Mouse (Mus musculus) monocyte, adult 2 months (primary cell): Measurements from ENCODE around the gene Tmem259.
"Not testable (repeated sequence)": the region's sequence is repeated elsewhere in the genome, so short reads cannot be mapped to it uniquely, and the experiment has no call there.

Experiments
- DNase-seq, 2 experiments: peaks; one replicate each; pipeline ENCODE4 v3.0.0; 2022; ENCODE audit warnings: low spot score in 2 of 2, low read depth in 1 of 2

The Tmem259 gene

DNA sequence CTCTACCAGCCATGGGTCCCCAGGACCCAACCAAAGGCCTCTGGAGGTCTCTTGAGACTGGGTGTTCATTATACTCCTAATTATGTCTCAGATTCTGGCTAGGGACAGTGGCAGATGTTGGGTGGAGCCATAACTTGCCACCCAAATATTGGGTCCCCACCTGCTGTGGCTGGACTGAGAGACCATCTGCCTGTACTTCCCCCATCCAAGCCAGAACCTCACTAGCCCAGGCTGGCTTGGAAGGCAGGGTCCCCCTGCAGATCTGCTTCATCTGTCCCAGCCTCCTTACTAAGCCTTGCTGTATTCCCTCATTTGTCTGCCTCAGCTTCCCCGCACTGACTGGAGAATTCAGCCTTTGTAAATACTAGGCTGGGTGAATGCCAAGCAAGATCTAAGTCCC, 15.9 kb downstream of the Tmem259 start:
- no peak for DNase-seq

DNA sequence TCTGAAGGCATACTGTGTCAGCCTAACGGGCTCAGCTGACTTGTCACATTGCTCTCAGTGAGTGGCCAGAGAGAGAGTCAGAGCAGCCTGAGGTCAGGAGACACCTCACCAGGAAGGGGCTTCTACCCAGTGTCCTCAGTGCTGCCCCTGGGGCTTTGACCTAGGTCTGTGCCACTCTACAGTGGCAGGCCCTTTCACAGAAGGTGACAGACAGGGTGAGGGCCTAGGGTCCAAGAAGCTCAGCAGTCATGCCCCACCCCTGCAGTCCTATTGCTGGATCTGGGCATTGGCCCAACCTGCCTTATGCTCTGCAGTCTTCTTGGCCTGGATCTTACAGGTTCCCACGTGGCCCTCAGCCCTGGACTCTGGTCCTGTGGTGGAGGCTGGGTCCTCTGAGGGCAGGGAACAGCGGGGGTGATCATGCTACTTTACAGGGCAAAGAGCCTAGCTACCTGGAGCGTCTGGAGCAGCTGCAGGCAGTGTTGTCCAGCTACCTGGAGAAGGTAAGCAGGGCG, 17.2 kb downstream of the Tmem259 start:
- DNase-seq = no peak

DNA sequence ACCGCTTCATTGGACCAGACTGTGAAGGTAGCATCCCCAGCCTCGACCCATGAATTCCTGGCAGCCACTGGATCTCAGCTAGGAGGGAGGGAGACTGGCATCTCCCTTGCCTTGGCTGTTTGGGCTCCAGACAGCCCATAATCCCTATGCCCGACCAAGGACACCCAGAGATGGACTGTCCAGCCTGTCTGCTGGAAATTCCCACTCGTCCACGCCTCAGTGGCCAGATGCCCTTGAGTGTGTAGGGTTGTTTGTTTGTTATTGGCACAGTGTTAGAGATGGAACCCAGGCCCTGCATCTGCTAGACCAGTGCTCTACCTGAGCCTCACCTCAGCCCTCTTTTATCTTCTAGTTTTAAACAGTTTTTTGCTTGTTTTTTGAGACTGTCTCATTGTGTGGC, 18.8 kb downstream of the Tmem259 start:
- DNase-seq = no peak

DNA sequence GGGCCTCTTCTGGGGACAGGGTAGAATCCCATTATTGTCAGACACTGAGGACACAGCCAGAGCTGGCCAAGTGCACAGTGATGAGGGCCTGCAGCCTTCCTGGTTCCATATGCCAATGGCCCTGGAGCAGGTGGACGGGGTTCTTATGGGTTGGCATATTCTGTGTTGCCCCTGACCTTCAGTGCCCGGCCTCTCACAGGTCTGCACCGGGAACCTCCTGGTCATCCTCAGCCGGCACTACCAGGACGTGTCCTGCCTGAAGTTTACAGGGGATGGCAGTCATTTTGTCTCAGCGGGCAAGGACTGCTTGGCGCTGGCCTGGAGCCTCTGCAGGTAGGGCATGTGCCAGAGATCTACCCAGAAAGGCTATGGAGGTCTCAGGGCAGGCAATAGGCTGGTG, 19.4 kb downstream of the Tmem259 start:
- no peak for DNase-seq

DNA sequence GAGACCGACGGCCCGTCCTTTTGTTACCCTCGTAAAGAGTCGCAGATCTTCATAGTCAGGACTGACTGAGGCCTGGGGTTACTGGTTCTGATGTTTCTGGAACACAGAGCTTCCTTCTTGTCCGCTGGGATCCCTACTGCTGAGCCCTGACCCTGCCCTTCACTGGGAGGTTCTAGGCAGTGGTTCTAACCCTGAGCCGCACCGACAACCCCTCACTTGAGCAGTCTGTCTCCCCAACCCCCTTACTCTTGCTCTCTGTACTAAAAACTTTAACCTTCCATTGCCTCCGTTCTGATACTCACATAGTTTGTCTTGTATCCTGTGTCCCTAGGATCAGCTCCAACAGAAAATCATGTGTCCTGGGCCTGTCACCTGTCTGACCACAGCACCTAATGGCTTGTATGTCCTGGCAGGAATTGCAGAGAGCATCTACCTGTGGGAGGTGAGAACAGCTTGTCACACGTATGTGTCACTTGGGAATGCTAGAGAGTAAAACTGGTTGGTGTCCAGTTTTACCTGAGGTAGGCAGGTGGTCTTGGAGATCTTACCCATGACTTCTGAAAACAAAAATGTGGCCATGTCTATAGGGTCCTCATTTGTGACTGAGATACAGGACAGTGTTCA, 23.3 kb downstream of the Tmem259 start:
- no peak for DNase-seq

DNA sequence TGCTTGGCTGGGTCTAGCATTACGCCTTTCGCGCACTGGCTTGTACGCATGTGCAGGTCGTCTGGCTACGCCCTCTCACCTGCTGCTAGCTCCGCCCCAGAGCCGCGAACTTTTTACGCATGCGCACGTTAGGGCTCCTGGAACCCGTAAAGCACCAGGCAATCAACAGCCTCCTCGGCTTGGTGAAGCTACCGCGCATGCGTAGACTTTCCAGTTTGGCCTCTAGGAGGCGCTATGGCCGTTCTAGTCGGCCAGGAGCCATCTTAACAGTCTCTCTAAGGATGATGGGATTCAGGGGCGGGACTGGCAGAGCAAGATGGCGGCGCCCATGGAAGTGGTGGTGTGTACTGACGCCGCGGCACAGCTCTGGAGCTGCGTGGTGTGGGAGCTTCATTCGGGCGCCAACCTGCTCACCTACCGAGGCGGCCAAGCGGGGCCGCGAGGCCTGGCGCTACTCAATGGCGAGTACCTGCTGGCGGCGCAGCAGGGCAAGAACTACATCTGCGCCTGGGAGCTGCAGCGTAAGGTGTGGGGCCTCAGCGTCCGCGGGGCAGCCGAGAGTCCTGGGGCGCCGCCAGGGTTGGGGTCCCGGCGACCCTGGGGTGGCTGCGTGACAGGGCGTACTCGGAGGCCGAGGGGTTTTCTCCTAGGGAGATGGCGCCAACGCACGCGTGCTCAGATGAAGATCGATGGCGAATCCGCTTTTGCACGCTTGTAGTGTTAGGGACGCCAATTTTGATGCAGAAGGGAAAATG, 24.1 kb downstream of the Tmem259 start, which contains the start of gene Wdr18:
Wdr18 (plus strand) TSS at position 306 of the 755 bp plus-strand sequence.
- DNase-seq = peak; percentile 100

DNA sequence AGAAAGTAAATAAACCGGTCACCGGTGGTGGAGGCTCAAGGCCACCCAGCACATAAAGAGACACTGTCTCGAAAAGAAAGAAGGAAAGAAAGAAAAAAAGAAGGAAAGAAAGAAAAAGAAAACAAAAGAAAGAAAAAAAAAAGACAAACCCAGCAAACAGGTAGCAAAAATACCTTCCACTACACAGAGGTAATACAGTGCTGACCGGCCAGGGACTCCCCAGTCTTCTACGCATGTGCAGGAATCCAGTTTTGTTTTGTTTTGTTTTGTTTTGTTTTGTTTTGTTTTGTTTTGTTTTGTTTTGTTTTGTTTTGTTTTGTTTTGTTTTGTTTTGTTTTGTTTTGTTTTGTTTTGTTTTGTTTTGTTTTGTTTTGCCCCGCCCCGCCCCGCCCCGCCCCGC, 24.7 kb downstream of the Tmem259 start:
- DNase-seq = not testable (repeated sequence)

DNA sequence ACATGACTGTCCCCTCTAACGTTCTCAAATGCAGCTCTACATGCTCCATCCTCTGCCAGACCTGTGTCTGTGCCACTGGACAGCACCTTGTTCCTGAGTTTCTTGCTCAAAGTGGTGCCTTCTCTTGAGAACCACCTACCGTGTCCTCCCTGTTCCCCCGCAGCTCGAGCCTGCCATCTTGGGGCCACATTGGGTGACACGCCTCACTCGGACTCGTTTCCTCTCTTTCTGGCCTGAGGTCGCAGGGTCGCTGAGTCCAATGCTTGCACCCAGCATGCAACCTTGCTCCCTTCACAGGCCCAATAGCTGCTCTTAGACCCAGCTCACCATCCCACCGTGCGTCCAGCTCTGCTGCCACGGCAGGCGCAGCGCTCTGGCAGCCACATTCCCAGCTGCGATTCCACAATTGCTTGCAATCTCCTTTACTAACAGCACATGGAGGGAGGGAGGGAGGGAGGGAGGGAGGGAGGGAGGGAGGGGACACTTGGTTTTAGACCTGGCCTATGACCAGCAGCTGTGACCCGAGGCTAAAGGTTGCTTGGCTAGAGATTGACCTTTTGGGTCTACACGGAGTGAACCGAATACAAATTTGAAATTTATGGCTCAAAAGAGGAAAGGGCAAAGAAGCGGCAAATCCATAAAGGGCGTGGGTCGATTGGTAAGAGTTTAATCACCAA, 25.9 kb downstream of the Tmem259 start:
- DNase-seq = peak; percentile 62 to 74

DNA sequence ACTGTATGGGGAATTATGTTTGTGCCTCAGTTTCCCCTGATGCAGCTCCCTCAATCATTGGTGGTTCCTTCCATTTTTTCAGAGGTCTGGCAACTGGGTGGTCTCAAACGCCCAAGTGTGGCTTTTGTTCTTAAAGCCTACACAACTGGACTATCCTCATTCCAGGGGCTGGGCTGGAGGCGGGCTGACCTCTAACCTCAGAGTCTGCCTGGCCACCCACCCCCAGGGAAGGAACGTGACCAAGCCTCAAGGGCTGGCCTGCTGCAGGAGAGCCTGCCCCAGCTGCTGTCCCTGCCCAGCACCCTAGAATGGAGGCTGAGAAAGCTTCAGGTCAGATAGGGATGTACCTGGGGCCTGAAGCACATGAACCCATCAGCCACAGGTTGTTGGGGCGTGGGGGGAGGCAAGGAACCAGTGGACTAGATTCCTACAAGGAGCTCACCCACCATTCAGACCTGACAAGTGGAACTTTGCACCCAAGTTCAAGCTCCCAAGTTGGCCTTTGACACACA, 27.4 kb downstream of the Tmem259 start:
- DNase-seq = no peak

DNA sequence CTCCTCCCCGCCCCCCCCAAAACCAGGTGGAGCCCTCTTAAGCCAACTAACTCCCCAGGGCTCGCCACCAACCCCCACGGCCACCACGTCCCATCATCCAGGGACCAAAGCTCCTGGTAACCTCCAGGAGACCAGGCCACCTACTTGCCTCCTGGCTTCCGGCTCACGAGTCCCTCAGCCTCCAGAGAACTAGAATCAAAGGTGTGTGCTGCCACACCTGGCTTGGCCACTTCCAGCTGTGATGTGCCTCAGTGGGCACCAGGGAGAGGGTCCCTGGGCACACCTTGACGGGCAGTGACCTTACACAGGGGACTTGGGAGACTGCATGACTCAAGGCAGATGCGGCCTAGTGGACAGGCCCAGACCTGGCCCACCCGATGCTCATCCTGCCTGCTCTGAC, 28.4 kb downstream of the Tmem259 start:
- no peak for DNase-seq

DNA sequence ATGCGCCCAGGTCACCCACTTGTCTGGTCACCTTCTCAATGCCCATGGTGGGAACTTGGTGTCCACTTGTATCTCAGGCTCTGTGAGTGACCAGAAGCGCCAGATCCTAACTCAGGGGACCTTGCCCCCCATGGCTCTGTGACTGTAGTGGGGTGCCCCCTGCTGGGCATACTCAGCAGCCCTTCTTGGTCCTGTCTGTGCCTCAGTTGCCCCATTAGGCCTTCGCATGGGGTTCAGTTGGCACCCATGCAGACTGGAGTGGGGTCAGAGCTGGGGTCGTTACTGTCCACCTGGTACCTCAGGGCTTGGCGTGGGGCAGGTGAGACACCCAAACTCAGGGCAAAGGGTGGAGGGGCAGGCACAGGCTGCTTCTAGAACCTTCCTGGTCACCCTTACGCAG, 30.2 kb downstream of the Tmem259 start:
- DNase-seq = no peak

DNA sequence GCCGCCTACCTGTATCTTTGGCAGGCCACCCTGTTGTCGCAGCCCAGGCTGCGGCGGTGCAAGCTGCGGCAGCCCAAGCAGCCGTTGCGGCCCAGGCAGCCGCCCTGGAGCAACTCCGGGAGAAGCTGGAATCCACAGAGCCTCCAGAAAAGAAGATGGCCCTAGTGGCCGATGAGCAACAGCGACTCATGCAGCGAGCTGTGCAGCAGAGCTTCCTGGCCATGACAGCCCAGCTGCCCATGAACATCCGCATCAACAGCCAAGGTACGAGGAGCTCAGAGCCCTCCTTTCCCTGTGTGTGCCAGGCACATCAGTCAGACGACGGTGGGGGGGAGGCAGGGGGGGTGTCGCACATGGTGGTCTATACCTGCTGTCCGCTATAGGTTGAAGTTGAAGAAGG, 33.5 kb downstream of the Tmem259 start:
- DNase-seq = no peak

DNA sequence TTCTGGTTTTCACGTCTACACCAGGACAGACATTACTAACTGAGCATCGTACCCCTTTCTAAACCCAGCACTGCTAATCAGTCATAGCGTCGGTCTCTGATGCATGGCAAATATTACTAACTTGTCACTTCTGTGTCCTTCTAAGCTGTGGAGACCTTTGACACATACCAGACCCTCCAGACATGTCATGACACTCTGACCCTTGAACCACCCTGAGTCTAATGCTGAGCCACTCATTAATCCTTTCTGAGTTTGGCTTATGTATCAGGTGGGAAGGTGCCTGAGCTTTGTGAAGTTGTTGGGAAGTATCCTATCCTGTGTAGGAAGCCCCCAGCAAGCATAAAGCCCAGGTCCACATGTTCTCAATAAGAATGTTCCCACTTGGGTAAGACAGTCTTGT, 34.3 kb downstream of the Tmem259 start:
- DNase-seq = no peak

DNA sequence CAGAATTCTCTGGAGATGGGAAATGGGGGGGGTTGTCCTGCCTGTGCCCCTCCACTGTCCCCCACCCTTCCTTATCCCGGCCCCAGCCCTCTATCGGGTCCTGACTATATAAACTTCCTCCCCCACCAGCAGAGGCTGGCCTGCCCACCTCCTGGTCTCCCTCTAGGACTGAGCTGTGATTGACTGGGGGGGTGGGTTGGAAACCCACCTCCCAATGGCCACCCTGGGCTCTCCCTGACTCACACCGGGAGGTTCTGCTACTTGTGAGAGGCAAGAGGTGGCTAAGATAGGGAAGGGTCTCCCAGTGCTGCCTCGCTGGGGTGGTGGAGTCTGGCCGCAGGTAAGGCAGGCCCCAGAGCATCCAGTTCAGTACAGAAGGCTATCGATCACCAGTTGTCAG, 36.6 kb downstream of the Tmem259 start:
- no peak for DNase-seq

DNA sequence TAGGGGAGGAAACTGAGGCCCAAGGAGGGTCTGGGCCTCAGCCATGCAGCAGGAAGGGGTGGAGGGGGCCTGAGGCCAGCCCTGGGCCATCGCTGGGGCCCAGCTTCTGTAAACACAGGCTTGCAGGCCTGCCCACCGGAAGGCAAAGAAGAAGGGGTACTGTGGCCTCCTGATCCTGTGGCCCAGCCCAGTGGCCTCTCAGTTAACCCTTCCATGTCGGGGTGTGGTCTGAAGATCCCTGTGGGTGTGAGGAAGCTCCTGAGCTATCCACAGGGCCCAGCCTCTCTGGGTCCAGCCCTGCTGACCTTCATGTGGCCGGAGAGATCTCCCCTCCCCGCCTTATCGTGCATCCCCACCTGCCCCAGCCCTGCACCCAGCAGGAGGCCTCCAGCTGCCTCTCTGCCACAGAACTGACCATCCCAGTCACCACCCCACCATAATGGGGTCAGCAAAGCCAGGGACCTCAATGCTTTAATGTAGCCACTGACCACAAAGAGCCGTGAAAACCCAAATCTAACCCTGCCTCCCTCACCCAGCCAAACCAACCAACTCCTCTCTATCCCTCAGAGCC, 37.3 kb downstream of the Tmem259 start:
- DNase-seq = no peak

DNA sequence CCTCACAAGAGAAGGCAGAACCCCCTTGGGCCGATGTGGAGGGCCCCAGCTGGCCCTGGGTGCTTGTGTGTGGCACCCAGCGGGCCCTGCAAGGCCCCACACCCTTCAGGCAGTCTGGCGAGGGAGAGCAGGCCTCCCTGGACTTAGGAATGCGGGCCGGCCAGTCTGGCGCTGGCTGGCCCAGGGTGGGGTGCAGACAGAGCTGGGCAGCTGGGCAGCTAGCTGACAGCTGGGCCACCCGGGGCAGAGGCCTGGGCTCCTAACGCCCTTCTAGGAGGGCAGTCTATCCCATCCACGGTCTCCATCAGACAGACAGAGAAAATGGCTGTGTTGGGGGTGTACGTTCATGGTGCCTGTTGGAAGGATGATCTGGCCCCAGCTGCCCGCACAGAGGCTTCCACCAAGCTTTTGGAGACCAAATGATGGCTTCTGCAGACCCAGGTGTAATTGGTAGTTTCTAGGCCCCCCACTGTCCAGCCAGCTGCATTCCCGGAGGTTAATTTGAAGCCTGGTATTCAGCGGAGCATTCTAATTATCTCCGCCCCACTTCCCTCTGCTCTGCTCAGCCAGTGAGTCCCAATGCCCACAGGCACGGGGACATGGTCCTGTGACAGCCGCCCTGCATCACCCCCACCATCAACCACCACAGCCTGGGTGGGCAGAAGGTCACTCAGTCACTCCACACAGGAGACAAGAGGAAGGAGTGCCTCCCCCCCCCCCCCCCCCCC, 38.5 kb downstream of the Tmem259 start:
- DNase-seq = no peak

DNA sequence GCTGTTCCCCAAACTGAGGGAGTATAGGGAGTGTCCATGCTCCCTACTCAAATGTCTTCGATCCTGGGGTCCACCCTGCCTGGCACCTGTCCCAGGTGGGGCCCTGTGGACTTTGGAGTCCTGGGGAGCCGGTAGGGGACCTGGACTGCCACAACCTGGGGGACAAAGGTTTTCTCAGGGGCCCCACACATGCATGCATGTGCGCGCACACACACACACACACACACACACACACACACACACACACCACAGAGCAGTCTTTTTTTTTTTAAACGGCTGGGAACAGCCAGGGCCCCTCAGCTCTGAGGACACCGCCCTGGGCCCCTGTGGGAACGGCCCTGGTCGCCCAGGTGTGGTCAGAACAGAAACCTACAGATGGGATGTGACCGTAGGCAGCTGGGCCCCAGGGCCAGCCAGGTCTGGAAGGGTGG, 40.6 kb downstream of the Tmem259 start:
- DNase-seq = no peak

DNA sequence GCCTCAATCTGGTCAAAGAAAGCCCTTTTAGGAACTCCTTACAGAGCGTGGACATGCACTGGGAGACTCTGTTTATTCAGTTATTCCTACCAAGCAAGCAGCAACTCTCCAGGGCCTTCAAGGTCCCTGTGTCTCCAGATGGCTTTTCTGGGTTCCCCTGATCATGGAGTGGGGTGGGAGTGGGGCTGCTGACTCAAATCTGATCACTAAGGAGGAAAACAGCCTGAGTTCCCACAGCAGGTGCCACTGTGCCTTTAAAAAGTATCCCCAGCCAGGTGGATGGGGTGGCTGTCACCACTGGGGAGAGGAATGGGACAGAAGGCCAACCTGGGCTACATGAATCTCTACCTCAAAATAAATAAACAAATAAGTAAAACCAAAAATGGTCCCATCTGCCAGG, 41.1 kb downstream of the Tmem259 start:
- DNase-seq = no peak

DNA sequence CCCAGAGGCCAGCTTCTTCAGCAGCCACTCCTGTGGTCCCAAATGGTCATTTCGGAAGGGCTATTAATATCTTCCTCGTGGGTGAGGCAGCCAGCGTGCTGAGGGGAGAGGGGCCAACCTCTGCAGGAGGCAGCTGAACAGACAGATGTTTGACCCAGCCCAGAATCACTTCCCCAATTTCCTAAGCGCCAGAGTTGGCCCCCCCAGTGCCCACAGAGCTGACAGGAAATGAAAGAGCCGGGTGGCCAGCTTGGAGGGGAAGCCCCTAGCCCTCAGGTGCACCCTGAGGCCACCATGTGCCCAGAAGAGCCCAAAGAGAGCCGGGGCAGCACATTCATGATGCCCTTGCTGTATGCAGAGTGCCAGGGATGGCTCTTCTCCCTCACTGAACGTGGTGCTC, 43.4 kb downstream of the Tmem259 start:
- DNase-seq = peak; percentile 73 to 79

DNA sequence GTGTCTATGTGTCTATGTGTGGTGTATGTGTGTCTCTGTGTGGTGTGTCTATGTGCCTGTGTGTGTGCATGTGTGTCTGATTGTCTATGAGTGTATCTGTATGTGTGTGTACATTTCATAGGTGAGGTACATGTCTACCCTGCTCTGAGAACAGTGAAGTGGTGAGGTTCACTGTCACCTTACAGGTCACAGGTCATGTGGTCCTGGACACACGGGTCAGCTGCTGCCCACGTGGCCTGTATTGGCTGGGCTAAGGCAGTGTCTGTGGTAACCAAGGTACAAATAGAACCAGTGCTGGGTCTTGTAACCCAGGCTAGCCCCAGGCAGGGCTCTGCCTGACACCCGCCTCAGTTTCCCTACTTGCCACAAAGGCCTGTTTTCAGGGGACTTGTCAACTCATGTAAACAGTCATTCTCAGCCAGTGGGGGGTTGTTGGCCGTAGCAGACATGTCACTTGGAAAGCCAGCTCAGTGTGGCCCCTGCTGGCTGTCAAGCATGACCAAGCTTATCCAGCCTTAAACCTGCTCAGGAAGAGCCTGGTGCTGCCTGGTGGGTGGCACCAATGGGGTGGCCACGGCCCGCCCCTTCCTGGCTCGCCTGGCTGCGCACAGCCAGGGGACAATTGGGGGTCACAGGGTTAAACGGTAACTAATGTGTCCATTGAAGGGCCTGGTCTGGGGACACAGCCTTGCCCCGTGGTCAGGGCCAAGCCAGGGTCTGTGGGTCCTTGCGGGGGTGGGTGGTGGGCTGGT, 46.2 kb downstream of the Tmem259 start:
- no peak for DNase-seq
